Mouse (Mus musculus) c-Kit-negative CD71-positive TER-119-positive erythroid progenitor cells, embryonic 14.5 days (primary cell): ENCODE measurements around the gene Cdx2.

Experiments used
- DNase-seq: peaks from one replicate; pipeline ENCODE4 v3.0.0-alpha.2; 2013; ENCODE audit warnings: low read depth, low spot score

The Cdx2 gene

DNA sequence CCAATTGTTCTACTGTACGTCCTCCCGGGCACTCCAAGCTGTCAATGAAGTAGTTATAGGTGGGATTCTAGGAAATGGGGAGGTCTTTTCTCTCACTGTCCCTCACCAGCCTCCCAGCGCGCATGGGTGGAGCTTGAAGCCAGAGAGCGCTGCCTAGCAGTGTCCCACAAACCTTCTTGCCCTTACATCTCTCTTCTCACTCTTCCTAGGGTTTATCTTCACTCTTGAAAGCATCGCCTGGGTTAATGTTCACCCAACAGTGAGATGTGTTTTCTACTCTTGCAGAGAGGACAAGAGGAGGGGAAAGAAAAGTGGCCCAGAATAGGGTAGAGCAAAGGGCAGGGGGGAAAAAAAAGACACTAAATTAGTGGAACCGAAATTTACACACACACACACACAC, 10.3 kb upstream of the Cdx2 start:
- no peak for DNase-seq

DNA sequence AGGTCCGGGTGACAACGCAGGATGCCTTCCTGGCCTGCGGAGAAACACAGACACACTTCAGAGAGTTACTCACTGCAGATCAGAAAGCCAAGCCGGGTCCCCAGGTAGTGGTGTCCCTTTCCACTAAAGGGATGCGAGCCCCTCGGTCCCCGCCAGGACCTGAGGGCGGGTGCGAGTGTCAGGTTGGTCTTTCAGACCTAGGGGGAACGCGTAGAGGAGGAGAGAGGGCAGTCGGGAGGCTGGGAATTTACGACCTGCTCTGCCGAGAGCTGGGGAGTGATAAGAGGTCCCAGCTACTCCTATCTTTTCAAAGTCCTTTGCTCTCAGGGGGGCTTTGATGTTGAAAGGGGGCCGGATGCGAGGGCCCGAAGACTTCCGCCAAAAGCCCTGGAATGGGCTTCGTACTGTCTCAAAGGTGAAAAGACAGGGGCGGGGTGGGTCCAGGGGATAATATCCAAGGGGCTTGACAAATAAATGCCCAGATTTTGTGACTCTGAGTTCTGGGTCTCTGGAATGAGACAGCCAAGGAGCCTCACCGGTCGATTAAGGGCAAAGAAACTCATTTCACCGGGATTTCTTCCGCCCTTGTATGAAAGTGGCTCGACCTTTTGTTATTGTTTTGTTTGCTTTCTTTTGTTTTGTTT, 8.5 kb upstream of the Cdx2 start:
- DNase-seq, result no peak

DNA sequence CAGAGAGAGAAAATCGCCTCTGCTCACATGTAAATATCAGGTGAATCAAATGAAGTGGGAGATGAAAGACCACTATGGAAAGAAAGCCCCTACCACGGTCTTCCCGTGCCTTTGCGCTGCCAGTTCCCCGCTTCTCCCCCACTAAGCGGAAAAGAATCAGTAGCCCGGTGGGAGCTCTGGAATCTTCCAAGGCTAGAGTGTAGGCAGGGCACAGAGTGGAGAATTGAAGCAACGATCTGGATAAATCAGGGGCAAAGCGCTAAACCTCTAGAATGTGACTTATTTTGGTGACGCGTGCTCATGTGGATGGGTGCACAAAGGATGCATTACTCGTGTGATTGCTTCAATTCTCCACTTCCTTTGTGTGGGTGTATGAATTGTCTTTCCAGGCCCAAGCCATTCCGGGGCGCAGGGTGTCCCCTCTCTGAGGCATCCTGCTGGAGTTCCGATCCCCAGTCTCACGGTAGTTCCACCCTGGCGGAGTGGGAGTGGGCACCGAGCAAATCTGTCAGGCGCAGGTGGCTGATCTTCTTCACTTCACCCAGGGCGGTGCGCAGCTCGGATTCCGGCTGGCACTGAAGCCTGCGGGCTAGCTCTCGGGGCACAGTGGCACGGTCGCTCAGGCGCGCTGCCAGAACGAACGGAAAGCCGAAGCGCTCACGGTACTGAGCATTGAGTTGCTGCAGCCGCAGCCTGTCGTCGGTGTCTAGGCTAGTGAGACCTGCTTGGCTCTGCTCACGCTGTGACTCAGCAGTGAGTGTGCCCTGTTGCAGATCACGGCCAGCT, 7.8 kb upstream of the Cdx2 start:
- DNase-seq, result no peak

DNA sequence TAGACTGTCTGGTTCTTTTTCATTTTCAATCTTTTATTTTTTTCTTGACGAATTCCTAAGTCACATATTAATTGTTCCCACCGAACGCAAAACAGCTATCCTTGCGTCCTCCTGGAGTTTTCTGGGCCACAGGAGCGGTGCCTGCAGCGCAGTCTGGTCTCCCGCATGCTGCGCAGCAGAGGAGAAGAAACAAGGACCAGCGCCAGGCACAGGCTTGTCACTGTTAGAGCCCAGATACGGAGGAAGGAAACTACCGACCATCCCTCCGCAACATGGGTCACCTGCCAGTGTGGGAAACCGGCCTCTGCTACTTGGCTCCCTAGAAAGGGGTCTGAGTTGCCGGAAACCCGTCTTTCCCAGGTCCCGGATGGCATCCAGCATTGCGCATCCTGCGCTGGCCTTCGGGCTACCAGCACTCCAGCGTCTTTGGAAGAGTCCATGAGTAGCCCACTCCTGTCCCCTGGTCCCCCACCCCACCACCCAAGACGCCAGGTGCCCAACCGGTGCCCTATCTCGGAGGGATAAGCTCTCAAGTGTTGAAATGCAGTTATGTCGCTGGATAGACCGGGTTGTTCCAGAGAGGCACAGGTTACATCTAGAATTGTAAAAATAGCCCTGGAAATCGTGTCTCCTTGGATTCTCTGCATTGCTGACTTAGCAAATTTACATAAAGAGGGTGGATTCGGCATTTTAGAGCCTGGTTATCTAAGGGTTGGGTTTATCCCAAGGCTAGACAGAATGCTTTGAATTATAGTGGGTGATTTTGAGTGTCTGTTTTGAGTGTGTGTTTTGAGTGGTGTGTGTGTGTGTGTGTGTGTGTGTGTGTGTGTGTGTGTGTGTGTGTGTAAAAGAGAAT, 6.0 kb upstream of the Cdx2 start:
- no peak for DNase-seq

DNA sequence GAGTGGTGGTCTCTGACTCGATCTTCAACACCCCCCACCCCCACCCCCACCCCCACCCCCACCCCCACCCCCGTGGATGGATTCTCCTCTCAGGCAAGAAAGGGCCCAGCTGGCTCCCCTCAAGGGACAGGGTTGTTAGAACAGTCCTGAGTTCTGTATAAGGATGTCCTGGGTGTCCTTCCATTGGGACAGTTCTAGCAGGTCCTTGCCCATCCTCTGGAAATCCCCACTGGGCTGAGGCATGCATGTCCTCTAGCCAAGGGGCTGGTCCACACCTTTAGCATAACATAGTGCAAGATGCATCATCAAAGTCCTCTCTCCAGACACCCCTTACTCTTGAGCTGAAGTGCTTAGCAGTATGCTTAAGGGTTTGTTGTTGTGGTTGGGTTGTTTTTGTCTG, 2.7 kb upstream of the Cdx2 start:
- no peak for DNase-seq

DNA sequence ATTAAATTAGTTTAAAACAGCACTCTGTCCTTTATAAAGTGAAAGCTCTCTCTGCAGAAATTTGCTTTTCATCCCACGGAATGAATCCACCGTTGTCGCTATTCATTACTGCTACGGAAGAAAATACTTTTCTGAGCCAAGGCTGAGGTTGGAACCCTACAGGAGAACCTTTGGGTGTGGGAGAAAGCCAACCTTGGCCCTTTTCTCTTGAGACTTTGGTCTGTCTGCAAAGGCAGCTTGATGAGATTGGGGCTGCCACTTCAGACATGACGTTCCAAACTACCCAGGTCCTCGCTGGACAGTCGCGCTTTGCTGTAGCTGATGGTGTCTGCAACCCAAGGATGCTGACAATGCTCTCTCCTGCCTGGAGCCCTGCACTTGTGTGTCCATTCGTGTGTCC, 1.4 kb upstream of the Cdx2 start:
- no peak for DNase-seq

DNA sequence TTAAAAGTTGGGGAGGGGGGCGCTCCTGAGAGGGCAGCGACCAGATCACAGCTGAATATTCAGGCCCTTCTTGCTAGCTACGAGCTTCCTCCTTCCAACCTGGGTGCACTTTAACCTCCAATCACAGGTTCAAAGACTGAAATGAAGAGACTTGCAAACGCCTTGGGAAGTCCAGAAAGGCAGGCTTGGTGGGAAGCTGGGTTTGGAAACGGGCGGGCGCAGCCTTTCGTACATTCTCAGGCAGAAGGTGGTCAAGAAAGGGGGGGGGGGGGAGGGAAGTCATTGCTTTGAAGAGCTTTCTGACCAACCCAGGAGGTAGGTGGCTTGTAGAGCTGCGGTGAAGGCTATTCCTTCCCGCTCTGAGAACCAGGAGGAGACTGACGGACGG, 322 bp upstream of the Cdx2 start:
- no peak for DNase-seq

DNA sequence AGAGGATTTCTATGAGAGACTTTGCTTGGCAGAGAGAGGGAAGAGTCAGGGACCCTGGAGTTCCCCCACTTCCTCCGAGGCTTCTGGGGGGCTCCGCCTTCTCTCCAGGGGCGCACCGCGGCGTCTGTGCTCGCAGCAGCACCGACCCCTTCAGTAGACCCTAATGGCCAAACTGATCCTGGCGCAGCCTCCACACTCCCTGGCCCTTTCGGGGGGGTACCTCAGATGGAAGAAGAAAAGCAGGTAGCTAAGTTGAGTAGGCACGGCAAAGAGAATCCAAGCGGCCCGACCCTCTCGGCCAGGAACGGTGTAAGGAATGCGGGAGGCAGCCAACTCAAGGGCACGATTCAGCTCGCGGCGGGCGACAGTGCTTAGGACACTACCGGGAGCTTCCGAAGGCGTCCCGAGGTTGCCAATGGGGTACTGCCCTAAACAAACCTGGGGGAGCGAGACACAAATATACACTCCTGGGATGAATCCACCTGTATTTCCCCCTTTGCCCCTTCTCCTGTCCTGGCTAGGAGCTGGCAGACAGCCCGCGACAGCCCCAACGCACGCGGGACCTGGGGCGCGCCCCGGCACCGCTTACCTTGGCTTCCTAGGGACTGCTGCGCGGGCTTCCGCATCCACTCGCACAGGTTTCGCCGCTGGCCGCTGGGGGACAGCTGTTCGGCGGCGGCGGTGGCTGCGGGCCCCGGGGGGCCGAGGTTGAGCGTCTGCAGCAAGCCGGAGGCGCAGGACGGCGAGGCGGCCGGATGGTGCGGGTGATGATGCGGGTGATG, 1.0 kb downstream of the Cdx2 start:
- no peak for DNase-seq

DNA sequence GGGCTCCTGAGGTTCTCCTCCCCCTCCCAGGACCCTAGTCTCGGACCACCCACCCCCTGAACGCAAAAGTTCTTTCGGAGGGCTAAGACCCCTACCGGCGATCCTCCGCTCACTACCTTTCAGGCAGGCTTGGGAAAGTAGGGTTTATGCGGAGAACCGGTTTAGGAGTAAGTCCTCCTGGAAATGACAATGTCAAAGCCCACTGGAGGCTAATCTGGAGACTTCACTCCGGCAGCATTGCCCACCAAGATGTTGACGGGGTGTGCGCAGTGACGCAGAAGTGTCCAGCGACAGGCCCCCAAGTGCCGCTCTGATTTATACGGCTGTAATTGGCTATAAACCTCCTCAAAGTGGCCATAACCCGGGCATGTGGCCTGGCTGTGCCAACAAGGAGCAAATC, 1.9 kb downstream of the Cdx2 start:
- no peak for DNase-seq

DNA sequence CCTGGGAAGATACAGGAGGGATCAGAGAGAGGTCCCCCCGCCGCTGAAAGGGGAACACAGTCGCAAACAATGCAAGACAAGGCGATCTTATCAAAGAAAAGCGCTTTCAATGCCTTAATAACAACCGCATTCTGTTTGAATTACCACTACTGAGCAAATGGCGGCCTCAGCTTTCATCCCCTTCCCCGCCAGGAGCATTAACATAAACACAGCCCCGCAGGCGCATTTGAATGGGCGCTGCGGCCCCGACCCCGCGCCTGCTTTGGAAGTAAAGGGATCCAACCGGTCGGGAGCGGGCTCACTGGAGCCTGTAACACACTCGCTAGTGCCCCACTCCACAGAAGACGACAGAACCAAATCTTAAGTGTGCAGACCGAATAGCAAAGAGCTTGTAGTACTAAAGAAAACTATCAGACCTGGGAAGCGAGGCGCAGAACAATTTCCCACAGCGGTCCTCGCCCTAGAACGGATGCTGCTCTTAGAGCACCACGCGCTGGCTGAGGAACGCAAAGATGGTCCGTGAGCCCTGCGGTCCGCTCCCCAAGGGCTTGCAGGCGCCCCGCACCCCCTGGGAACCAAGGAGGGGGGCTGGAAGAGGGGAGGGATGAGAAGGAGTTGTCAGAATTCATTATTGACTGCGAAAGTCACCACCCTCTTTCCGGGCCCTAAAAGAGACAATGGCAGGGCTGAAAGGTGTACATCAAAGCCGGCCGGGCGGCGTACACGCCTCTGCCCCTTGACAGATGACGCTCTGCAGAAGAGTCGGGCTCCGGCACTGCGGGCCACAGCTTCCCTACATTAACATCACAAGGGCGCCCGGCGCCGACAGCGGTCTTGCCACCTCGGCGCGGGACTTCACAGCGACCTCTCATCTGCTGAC, 2.6 kb downstream of the Cdx2 start:
- DNase-seq, result no peak

DNA sequence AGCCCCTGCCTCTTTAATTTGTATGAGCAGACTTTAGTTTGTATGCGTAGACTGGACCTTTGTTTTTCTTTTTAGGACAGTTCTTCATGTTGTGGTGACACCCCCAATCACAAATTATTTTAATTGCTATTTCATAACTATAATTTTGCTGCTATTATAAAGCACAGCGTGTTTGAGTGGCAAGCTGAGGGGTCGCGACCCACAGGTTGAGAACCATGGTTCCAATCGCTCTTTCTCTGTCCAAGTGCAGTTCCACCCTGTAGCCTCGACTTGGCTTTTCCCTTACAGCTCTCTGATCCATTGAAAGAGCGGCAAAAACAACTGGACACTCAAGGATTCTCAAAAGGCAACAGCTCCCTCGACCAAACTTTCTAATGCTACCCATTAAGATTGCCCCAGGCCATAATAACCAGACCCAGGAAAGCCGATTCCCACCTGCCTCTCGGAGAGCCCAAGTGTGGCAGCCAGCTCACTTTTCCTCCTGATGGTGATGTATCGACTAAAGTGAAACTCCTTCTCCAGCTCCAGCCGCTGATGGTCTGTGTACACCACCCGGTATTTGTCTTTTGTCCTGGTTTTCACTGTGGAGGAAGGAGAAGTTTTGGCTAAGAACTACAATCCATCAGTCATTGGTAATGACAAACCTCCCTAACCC, 4.2 kb downstream of the Cdx2 start:
- no peak for DNase-seq

DNA sequence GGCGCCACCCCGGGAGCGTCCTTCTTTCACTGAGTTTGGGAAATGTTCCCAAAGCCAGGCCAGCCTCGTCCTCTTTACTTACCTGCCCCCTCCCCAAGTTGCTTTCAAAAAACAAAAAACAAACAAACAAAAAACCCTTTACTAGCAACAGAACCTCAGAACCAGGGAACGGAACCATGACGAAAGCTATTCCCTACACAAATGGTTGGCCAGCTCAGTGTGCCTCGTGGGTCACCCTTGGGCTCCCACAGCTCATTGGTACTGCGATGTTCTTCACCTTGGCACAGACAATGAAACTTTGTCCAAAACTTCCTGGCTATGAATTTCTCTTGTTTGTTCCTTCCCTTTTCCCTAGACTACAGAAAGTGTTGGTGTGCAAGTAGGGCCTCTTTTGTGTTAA, 4.9 kb downstream of the Cdx2 start:
- DNase-seq, result no peak

DNA sequence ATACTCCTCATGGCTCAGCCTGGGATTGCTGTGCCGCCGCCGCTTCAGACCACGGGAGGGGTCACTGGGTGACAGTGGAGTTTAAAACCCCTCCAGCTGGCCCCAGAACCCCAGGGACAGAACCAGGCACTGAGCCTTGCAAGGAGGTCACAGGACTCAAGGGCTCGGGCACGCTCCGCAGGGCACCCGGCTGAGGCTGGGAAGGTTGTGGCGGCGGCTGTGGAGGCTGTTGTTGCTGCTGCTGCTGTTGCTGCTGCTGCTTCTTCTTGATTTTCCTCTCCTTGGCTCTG, 5.3 kb downstream of the Cdx2 start:
- no peak for DNase-seq

DNA sequence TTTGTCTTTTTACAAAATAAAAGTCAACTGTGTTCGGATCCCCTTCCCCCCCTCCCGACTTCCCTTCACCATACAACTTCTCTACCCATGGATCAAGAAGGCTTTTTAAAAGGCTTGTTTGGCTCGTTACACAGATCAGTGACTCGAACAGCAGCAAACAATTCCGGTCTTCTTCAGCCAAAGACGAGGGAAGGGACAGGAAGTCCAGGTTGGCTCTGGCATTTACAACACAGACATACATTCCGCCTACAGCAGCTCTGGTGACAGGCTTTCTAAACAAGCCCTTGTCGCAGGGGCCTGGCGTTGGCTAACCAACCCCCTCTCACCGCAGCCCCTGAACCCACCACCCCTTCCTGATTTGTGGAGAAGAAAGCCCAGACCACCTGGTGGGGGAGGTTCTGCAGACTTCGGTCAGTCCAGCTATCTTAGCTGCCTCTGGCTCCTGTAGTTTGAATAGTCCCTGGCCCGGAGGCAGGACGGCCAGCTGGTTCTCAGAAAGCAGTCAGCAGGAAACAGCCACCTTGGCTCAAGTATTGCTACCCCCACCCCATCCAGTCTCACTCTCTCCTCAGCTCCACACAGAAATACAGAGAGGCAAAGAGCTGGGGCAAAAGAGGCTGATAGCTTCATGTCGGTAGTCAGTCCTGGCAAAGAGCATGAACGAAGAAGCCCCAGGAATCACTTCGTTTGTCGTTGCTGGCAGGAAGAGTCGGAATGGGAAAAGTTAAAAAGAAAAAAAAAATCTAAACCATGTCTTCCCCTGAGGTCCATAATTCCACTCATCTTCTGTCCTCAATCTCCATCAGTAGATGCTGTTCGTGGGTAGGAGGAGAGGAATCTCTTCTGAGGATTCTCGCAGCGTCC, 5.9 kb downstream of the Cdx2 start:
- DNase-seq, result no peak

DNA sequence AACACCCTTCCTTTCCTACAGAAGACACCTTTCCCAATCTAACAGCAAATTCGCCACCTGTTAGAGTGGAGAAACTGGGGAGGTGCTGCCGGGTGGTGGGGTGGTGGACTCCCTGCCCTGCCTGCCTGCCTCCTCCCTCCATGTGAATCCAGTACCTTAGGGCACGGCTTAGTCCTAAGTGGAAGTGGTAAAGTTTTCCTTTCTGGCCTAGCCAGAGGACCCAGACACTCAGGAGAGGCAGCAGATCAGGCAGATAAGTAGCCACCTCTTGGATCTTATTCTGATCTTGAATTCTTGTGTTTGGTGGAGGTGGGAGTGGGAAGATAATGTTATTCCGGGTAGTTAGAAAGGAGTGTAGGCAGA, 7.1 kb downstream of the Cdx2 start:
- no peak for DNase-seq

DNA sequence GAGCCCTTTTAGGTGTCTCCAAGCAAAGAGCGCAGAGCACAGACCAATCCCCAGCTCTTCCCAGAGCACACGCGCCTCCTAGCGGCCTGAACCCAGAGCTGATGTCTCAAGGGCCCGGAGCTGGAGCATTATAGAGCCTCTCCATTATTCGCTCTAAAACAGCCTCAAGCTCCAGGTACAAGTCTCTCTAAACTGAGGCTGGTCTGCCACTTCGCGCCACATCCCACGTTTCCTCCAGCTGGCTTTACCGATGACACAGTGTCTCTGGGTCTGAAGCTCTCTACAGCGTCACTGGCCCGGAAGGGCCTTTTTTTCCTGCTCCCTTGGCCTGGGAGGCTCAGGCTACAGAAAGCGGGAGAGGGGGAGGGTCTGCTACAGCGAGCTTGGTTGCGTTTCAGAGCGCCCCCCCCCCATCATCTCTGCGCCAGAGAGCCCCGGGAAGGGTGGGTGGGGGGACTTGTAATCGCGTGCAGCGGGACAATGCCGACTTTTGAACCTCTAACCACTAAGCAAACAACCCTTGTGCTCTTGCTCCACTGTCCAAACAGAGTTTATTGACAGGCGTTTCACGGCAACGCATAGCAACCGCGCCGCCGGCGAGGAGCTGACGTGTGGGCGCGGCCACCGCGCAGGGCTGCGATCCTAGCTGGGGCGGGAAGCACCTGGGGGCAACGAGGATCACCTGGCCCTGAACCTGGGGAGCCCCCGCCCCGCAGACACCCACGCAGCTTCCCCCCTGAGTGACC, 7.6 kb downstream of the Cdx2 start:
- DNase-seq, result no peak

DNA sequence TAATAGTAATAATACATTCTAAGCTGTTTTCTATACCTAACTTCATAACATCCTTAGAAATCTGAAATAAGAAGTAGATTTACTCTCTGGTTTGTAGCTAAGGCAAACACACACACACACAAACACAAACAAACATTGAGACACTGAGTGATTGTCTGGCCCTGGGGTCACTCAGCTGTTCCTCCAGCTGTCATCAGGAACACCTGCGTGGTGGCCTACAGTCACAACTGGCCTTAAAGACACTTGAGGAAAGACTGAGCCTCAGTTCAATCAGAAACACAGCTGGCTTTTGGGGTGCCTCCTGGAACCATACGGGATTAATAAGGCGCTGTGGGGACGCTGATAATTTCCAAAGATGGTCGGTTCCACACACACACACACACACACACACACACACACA, 9.8 kb downstream of the Cdx2 start:
- no peak for DNase-seq

DNA sequence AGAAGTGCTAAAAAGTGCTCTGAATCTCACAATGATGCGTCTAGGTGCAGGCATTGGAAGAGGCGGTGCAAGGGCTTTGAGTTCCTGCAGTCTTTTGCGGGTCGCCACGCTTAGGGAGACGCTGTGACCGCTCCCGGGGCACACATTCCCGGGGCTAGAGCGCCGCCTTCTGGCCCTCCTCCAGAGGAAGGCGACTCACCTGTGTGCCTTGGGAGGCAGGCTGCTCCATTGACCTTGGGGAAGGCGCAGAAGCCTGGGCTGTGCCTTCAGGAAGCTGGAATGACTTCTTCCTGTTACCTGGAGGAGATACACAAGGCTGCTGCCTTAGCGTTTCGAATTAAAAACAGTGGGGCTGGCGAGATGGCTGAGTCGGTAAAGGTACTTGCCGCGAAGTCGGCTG, 12.9 kb downstream of the Cdx2 start:
- DNase-seq, result no peak
